Mouse (Mus musculus): ENCODE results near the gene Zfp651. TPM values are rescaled to one million over a fixed set of nuclear protein-coding genes. Genes with fewer than 3 reads are reported as not detected.

Gene Zfp651
- polyA plus RNA-seq, 1 experiment from 2014 or later = 6.4 TPM

DNA sequence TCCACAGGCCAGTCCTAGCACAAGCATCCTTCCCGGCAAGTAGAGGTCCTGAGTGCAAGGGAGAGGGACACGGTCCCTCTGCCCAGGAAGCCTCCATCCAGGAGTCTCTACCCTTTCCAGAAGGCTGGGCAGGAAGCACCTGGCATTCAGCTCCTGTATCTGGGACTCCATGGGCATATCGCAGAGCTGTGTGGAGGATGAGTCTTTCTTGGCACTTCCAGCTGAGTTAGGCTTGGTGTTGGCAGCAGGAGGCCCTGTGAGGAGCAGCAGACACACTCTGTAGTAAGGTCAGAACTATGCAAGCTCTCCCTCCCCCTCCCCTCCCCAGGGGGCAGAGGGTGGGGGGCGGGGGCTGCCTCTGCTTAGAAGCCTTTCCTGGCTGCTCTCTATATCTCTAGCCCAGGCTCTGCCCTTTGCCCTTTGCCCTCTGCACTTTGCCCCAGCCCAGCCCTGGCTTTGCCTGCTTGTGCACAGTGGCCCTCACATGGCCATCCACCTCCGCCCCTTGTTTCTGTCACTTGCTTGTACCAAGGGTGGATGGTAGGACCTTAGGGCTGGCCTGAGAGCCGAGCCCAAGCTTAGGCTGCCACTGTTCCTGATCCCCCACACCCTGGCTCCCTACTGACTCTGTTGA, 39.9 kb downstream of the Zfp651 start:
- peaks cover 26% of the 10 kb centered on the region for H3K4me1 ChIP-seq
- no peaks in the 10 kb centered on the region for H3K9me3 ChIP-seq
- H3K4me3 ChIP-seq = no peak overlapping the region
- H3K36me3 ChIP-seq (replicated peaks) = no peaks in the 10 kb centered on the region
- WGBS = 29% methylated on average over 6 of the region's 6 CpGs
- no peak for DNase-seq (ENCODE audit: low spot score)
- no peaks in the 10 kb centered on the region; the same call in 1 of the 2 replicates for H3K27me3 ChIP-seq (replicated peaks; ENCODE audit: low read depth, poor library complexity, severe bottlenecking)
- H3K27ac ChIP-seq (replicated peaks) = no peak overlapping the region

GRCm38 (mm10) chr9:121802747-121803146, 43.6 kb downstream of the Zfp651 start:
- no peak for DNase-seq (ENCODE audit: low spot score)

DNA sequence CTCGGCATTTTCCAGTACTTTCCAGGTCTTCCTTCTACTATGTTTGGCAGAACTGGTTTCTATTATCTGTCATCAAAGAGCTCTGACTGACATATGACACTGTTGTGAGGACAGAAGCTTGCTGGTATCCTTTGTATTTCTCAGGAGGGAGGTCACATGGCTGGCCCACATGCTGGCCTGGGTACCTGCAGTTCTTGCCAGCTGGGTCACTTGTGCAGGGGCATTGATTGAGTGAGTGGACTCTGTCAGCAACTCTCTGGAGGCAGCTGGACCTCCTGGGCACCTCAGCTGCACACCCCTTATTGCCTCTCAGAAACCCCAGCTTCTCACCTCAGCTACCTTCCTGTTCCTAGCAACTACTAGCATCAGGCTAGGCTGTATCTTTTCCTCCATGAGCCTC, 48.4 kb downstream of the Zfp651 start:
- Histone ChIP-seq H3K4me1 (peaks cover 47% of the 10 kb centered on the region), H3K9me3 (no peaks in the 10 kb centered on the region), H3K27me3 (replicated peaks; ENCODE audit: low read depth, poor library complexity, severe bottlenecking) (no peaks in the 10 kb centered on the region), H3K36me3 (replicated peaks) (no peaks in the 10 kb centered on the region), H3K4me3 (no peak overlapping the region), H3K27ac (replicated peaks) (peak overlapping the region; percentile 4)
- 42% methylated on average over 1 of the region's 1 CpGs for WGBS
- DNase-seq (ENCODE audit: low spot score) = no peak

More at GRCm38 (mm10) chr9:121802747-121803146, 43.6 kb downstream of the Zfp651 start:
- H3K9me3 ChIP-seq = no peaks in the 10 kb centered on the region
- no peaks in the 10 kb centered on the region; the same call in 1 of the 2 replicates for H3K27me3 ChIP-seq (replicated peaks; ENCODE audit: low read depth, poor library complexity, severe bottlenecking)
- whole genome bisulfite sequencing = 62% methylated on average over 7 of the region's 7 CpGs
- no peaks in the 10 kb centered on the region for H3K36me3 ChIP-seq (replicated peaks)
- peaks cover 33% of the 10 kb centered on the region for H3K4me1 ChIP-seq
- H3K27ac ChIP-seq (replicated peaks) = no peak overlapping the region
- no peak overlapping the region for H3K4me3 ChIP-seq

DNA sequence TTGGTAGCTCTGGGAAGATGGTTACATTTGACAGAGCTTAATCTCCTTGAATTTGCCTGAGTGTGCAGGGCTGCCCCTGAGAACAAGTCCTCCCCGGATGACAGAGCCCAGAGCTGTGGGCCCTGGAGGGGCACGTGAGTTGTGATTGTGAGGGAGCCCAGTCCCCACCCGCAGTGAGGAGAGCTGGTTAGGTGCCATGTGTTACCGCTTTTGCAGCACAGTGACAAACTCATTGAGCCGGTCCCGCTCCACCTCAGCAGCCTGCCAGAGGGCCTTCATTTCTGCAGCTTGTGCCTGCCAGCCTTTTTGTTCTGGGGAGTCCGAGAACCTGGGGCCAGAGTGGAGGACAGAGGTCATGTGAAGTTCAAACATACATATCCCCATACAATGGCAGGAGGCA, 48.8 kb downstream of the Zfp651 start:
- H3K27ac ChIP-seq (replicated peaks) = peak overlapping the region; percentile 4
- H3K9me3 ChIP-seq = no peaks in the 10 kb centered on the region
- DNase-seq (ENCODE audit: low spot score) = no peak
- H3K27me3 ChIP-seq (replicated peaks; ENCODE audit: low read depth, poor library complexity, severe bottlenecking) = no peaks in the 10 kb centered on the region
- WGBS = 67% methylated on average over 7 of the region's 7 CpGs
- H3K4me1 ChIP-seq = peaks cover 43% of the 10 kb centered on the region
- no peak overlapping the region for H3K4me3 ChIP-seq
- no peaks in the 10 kb centered on the region for H3K36me3 ChIP-seq (replicated peaks)

GRCm38 (mm10) chr9:121808511-121808910, 49.4 kb downstream of the Zfp651 start:
- Histone ChIP-seq H3K36me3 (replicated peaks) (no peaks in the 10 kb centered on the region), H3K4me3 (no peak overlapping the region), H3K4me1 (peaks cover 42% of the 10 kb centered on the region), H3K9me3 (no peaks in the 10 kb centered on the region), H3K27me3 (replicated peaks; ENCODE audit: low read depth, poor library complexity, severe bottlenecking) (no peaks in the 10 kb centered on the region), H3K27ac (replicated peaks) (peak overlapping the region; percentile 45)
- no peak for DNase-seq (ENCODE audit: low spot score)
- 42% methylated on average over 3 of the region's 3 CpGs for WGBS

- H3K4me3 ChIP-seq = peak overlapping the region; percentile 5; the same call in 1 of the 2 replicates
- WGBS = 23% methylated on average over 15 of the region's 15 CpGs
- no peaks in the 10 kb centered on the region for H3K36me3 ChIP-seq (replicated peaks)
- peaks cover 42% of the 10 kb centered on the region for H3K4me1 ChIP-seq
- no peaks in the 10 kb centered on the region for H3K9me3 ChIP-seq
- no peaks in the 10 kb centered on the region for H3K27me3 ChIP-seq (replicated peaks; ENCODE audit: low read depth, poor library complexity, severe bottlenecking)
- no peak for DNase-seq (ENCODE audit: low spot score)
- peak overlapping the region; percentile 70 for H3K27ac ChIP-seq (replicated peaks)
These were observed 51.1 kb downstream of the Zfp651 start for GRCm38 (mm10) chr9:121810081-121810821.

DNA sequence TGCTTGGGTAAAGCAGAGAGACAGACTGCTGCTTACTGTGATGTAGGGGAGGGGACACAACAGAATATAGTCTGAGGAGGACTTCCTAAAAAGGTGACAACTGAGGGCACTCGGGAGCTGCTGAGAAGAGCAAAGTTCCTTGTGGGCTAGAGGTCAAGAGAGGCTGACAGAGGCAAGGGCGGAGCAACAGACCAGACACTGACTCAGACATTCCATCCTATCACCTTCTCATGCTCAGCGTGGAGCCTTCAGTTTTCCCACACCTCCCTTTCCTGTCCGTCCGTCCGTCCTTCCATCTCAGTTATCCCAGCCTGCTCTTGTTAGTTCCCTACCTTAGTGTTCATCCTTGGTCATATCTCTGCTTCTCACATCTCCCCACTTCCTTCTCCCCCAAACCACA, 56.1 kb downstream of the Zfp651 start:
- no peaks in the 10 kb centered on the region for H3K27me3 ChIP-seq (replicated peaks; ENCODE audit: low read depth, poor library complexity, severe bottlenecking)
- H3K4me1 ChIP-seq = peaks cover 15% of the 10 kb centered on the region
- DNase-seq (ENCODE audit: low spot score) = no peak
- no peaks in the 10 kb centered on the region for H3K36me3 ChIP-seq (replicated peaks)
- 62% methylated on average over 6 of the region's 6 CpGs for WGBS
- H3K27ac ChIP-seq (replicated peaks) = no peak overlapping the region
- no peaks in the 10 kb centered on the region for H3K9me3 ChIP-seq
- no peak overlapping the region for H3K4me3 ChIP-seq

- Histone ChIP-seq H3K27ac (replicated peaks) (no peak overlapping the region), H3K9me3 (no peaks in the 10 kb centered on the region), H3K4me3 (no peak overlapping the region), H3K4me1 (peaks cover 7% of the 10 kb centered on the region; the same call in 1 of the 2 replicates), H3K27me3 (replicated peaks; ENCODE audit: low read depth, poor library complexity, severe bottlenecking) (no peaks in the 10 kb centered on the region), H3K36me3 (replicated peaks) (no peaks in the 10 kb centered on the region)
- WGBS = 76% methylated on average over 9 of the region's 9 CpGs
- DNase-seq (ENCODE audit: low spot score) = no peak
These were observed 60.1 kb downstream of the Zfp651 start for GRCm38 (mm10) chr9:121819073-121819770.

DNA sequence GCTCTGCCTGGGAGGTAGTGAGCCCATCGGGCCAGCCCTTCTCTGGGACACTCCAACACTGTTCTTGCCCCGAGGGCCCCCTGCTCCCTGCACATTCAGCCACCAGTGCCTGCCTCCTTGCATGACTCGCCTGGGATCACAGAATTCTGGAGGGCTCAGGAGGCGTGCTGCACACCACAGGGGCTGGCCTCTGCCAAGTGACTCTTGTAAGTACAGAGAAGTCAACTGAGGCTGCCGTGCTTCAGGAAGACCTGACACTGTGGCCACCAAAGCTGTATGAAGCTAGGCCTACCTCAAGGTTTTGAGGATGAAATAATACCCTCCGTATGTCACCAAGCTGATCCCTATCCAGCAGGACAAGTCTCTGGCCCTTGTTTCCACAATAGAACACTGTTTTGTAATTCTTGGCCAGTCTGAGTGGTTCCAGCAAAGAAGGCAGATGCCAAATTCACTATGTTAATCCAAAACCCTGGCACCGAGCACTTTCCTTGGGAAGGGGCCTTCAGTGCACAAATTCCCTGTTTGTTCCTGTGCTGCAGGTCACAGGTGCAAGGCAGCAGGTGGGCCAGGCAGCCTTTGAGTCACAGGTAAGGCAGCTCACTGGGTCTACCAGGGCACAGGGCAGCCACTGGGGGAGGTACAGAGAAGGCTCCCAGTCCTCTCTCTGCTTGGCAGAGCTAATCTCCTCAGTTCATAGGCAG, 60.8 kb downstream of the Zfp651 start:
- DNase-seq (ENCODE audit: low spot score) = no peak
- Histone ChIP-seq H3K4me3 (no peak overlapping the region), H3K9me3 (no peaks in the 10 kb centered on the region), H3K27ac (replicated peaks) (no peak overlapping the region), H3K27me3 (replicated peaks; ENCODE audit: low read depth, poor library complexity, severe bottlenecking) (no peaks in the 10 kb centered on the region), H3K36me3 (replicated peaks) (no peaks in the 10 kb centered on the region), H3K4me1 (peaks cover 7% of the 10 kb centered on the region; the same call in 1 of the 2 replicates)
- WGBS = 53% methylated on average over 7 of the region's 7 CpGs

DNA sequence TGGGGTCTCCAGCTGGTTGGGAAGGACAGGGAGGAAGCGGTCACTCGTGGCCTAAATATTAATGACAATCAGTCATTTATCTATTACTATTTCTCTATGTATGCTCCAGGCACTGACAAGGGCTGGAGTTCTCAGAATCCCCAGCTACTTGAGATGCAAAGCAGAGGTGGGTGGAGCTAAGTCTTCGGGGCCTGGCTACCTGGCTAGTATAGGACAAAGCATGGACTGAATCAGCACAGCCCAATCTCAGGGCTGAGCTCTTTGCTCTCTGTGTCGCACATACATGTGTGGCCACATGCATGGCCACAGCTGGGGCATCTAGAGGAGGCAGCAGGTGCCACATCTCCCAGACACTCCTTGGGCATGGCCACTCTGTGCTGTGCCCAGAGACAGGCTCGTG, 61.6 kb downstream of the Zfp651 start:
- 69% methylated on average over 5 of the region's 5 CpGs for WGBS
- H3K27ac ChIP-seq (replicated peaks) = no peak overlapping the region
- H3K36me3 ChIP-seq (replicated peaks) = no peaks in the 10 kb centered on the region
- DNase-seq (ENCODE audit: low spot score) = no peak
- no peak overlapping the region for H3K4me3 ChIP-seq
- no peaks in the 10 kb centered on the region for H3K27me3 ChIP-seq (replicated peaks; ENCODE audit: low read depth, poor library complexity, severe bottlenecking)
- H3K4me1 ChIP-seq = peaks cover 7% of the 10 kb centered on the region; the same call in 1 of the 2 replicates
- H3K9me3 ChIP-seq = no peaks in the 10 kb centered on the region

All from embryonic facial prominence, embryonic 10.5 days (tissue).